Mouse (Mus musculus): ENCODE measurements at regions not wholly inside any gene's neighbourhood (a gene's known extent, or its start where the extent isn't known, plus 50 kb on each side); places are given as distances from the start of the nearest gene placed in this dataset.

DNA sequence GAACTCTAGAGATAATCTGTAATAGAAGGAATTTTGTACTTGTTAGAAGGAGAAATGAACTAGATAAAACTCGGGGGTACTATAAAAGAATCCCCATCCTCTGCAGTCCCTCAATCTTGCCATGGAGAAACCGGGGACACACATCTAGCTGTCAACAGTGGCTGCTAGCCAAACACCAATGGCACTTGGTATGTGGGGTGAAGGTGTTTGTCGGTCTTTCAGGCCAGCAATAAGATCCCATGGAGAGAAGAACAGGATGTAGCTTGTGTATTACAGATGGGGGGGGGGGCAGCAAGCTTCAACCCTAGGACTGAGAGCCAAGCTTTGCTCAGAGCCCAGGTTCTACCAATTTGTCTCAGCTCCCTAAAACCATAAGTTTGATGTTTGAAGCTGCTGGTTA is 132.5 kb upstream of the Peli2 start:
- H3K4me1 ChIP-seq (ENCODE audit: control insufficient read depth, insufficient read depth, insufficient read length, low read length): peaks cover 12% of the 10 kb centered on the region; the same call in 1 of the 2 replicates

DNA sequence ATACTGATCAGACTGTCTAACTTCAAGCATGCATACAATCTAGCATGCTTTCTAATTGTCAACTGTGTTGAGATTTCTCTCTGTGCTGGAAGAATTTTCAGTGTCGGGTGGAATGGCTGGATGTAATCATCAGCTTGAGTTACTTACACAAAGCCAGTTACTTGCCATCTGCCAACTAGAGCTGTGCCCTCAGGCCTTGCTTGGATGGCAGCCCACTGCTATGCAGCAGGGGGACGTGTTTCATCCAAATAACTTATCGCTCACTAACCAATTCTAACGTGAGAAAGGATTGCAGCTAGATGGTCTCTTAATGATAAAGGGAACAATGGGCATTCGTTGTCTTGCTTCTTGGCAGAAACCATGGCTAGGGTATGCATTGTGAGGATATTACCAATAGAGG is 131.3 kb upstream of the Peli2 start:
- H3K4me1 ChIP-seq (ENCODE audit: control insufficient read depth, insufficient read depth, insufficient read length, low read length): peaks cover 12% of the 10 kb centered on the region; the same call in 1 of the 2 replicates
- no peak overlapping the region for H3K27ac ChIP-seq (replicated peaks; ENCODE audit: low read depth, low read length)
- no peak overlapping the region for H3K4me3 ChIP-seq (ENCODE audit: insufficient read depth, low read depth, low read length)

More for the DNA sequence above, 132.5 kb upstream of the Peli2 start:
- Histone ChIP-seq H3K4me3 (ENCODE audit: insufficient read depth, low read depth, low read length) (no peak overlapping the region), H3K27ac (replicated peaks; ENCODE audit: low read depth, low read length) (no peak overlapping the region)

DNA sequence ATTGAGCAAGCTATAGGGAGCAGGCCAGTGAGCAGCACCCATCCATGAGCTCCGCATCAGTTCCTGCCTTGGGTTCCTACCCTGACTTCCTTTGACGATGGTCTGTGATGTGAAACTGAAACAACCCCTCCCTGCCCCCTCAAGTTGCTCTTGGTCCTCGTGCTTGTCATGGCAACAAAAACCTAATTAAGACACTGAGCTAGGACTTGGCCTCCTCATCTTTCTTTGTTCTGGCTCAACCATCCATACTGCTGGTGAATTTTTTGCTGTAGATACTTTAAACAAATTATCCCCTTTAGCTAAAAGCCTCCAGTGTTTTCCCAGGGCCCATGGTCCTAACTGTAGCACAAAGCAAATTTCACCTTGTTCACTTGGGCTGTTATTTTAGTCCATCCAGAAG is 129.9 kb upstream of the Peli2 start:
- H3K4me3 ChIP-seq (ENCODE audit: insufficient read depth, low read depth, low read length): no peak overlapping the region
- peaks cover 9% of the 10 kb centered on the region; the same call in 1 of the 2 replicates for H3K4me1 ChIP-seq (ENCODE audit: control insufficient read depth, insufficient read depth, insufficient read length, low read length)
- H3K27ac ChIP-seq (replicated peaks; ENCODE audit: low read depth, low read length): no peak overlapping the region

DNA sequence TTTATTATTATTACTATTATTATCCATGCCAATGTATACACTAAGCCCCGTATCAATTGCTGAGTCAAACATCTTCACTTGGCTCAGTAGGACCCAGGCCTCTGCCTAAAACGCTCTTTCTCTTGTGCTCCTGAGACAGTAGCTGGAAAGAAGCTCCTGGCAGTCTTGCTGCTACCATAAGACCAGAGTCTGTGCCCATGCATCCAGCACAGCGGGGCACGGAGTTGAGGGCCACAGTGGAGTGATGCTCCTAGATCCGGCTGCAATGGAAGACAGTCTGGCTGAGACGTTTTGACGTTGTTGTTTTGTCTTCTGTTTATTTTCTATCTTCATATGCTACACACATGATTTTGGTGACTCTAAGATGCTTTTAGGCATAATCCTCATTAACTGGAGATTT is 129.1 kb upstream of the Peli2 start:
- Histone ChIP-seq H3K27ac (replicated peaks; ENCODE audit: low read depth, low read length) (no peak overlapping the region), H3K4me3 (ENCODE audit: insufficient read depth, low read depth, low read length) (no peak overlapping the region), H3K4me1 (ENCODE audit: control insufficient read depth, insufficient read depth, insufficient read length, low read length) (peaks cover 9% of the 10 kb centered on the region; the same call in 1 of the 2 replicates)

DNA sequence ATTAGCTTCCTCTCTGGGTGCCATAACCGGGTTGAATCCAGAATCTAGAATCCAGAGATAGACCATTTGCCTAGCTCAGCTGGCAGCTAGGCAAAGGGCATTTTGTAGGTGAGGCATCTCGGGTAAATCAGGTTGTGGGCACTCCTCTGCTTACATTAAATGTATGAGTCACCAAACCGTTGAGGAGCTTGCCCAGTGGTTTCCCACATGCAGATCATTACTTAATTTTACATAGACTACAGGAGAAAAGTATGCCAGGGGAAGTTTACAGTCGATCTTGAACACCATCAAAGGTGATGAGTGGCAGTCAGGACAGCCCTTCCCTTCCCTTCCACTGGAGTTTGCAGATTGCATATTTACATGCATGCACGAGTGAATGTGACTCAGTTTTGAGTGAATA is 128.5 kb upstream of the Peli2 start:
- no peak overlapping the region for H3K4me3 ChIP-seq (ENCODE audit: insufficient read depth, low read depth, low read length)
- no peak overlapping the region for H3K27ac ChIP-seq (replicated peaks; ENCODE audit: low read depth, low read length)
- peaks cover 9% of the 10 kb centered on the region; the same call in 1 of the 2 replicates for H3K4me1 ChIP-seq (ENCODE audit: control insufficient read depth, insufficient read depth, insufficient read length, low read length)

DNA sequence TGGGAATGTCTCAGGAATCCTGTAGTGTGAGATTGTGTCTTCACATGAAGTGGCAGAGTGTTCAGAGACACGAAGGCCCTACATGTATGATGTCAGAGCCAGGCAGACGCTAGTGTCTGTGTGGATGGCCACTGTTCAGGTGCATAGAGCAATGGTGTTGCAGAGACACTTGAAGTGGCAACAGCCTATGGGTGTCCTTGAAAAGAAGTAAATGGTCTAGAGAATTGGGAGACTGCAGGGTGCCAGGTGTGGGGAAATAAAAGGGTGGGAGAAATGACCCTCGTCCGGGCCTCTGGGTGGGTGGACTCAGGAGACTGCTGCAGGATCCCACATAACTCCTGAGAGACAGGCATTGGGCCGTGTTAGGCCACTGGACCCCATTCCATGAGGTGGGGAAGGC is 127.8 kb upstream of the Peli2 start:
- no peak overlapping the region for H3K4me3 ChIP-seq (ENCODE audit: insufficient read depth, low read depth, low read length)
- peaks cover 7% of the 10 kb centered on the region; the same call in 1 of the 2 replicates for H3K4me1 ChIP-seq (ENCODE audit: control insufficient read depth, insufficient read depth, insufficient read length, low read length)
- H3K27ac ChIP-seq (replicated peaks; ENCODE audit: low read depth, low read length): no peak overlapping the region

DNA sequence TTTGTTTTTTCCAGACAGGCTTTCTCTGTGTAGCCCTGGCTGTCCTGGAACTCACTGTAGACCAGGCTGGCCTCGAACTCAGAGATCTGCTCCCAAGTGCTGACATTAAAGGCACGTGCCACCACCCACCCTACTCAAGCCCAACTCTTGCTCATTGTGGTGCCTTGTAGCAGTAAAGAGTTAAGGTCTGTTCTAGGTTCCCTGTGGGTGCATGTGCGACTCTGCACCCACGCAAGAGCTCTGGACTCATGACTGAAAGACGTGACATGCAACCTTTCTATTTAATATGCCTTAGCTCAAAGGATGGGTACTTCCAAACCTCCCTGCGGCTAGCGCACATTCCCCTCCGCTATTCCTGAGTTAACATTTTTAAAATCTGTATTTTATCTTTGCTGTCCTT is 121.7 kb upstream of the Peli2 start:
- H3K4me3 ChIP-seq (ENCODE audit: insufficient read depth, low read depth, low read length): no peak overlapping the region
- H3K4me1 ChIP-seq (ENCODE audit: control insufficient read depth, insufficient read depth, insufficient read length, low read length): no peaks in the 10 kb centered on the region
- H3K27ac ChIP-seq (replicated peaks; ENCODE audit: low read depth, low read length): no peak overlapping the region

DNA sequence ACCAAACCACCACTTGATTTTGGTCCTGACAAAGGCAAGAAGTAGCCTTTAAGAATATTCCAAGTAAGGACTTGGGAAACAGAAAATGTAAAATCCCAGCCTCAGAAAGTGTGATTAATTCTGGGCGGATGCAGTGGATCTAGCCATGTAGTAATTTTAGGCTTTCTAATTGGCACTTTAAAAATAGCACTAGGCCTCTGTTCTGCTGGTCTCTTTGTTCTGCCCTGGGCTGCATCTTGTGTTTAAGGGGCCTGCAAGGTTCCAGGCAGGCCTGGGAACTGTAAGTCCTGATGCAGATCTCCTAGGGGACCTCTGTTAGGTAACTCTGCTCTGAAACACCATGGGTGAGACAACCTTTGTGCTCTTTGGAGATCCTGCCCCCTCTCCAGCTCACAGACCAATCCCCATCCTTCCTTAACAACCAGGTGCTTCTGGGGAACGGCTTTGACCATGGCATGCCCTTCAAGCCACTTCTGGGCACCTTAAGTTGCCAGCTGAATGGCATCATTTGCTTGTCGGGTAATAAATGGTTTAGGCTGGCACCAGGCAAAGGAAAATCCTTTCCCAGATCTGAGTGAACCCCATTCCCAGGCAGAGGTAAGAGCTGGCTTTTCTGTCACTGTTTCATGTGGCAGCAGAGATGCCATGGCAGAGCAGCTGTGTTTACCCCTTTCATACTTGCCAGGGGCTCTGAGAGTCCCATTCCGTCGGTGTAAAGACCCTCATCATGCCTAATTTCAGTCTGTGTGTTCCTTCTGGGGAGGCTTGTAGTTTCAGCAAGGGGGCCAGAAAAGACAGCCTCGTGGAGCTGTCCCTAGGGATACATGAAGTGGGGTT is 115.3 kb upstream of the Peli2 start:
- no peak overlapping the region for H3K27ac ChIP-seq (replicated peaks; ENCODE audit: low read depth, low read length)
- no peaks in the 10 kb centered on the region for H3K4me1 ChIP-seq (ENCODE audit: control insufficient read depth, insufficient read depth, insufficient read length, low read length)
- H3K4me3 ChIP-seq (ENCODE audit: insufficient read depth, low read depth, low read length): no peak overlapping the region

DNA sequence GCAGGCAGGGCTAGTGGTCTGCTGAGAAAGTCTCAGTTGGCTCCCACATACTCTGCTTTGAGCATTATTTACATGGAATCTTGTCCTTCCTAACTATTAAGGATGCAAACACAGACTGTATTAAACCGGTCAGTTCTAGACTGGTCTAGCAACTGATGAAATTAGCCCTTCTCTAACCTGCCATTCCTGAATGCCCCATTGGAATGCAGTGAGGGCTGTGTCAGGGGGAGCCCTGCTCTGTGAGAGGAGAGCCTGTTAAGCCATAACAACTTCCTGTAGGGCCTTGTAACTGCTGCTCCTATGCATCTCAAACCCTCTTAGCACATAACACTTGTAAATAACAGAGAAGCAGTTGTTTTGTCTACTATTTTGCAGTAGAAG is 114.7 kb upstream of the Peli2 start:
- Histone ChIP-seq H3K4me3 (ENCODE audit: insufficient read depth, low read depth, low read length) (no peak overlapping the region), H3K27ac (replicated peaks; ENCODE audit: low read depth, low read length) (no peak overlapping the region), H3K4me1 (ENCODE audit: control insufficient read depth, insufficient read depth, insufficient read length, low read length) (no peaks in the 10 kb centered on the region)

DNA sequence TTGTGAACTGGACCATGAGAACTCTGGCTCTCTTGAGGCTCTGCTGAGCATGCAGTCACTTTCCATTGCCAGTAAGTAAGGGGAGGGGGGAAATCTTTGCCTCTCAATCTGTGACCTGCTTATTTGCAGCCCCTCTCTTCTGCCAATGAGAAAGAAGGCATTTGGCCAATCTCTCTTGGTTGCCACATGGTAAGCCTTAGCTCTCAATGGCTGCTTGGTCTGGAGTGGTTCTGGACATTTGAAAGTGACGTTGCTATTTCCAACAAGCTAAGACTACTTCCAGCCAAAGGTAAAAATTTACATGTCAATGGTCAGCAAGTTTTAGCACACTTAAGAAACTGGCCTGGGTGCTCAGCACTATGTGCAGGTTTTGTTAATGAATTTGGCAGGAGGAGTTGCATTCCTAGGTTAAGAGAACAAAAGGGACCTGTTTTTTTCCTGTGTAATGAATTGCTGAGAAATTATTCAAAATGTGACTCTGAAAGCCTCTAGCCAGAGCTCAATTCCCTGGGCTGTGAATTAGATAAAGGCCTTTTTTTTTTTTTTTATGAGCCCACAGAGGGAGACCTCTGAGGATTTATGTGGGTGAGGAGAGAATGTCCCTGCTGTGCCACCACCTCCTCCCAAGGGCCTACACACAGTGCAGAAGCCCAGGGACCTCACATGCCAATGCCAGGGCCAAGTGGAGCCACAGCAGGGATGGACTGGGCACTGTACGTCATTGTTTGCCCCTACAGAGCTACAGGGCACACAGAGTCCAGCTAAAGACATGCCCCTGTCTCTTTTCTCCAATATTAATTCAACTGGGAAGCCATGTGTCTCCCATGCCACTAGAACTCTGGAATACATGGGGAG is 108.0 kb upstream of the Peli2 start:
- H3K27ac ChIP-seq (replicated peaks; ENCODE audit: low read depth, low read length): no peak overlapping the region
- H3K4me1 ChIP-seq (ENCODE audit: control insufficient read depth, insufficient read depth, insufficient read length, low read length): peaks cover 5% of the 10 kb centered on the region; the same call in 1 of the 2 replicates
- H3K4me3 ChIP-seq (ENCODE audit: insufficient read depth, low read depth, low read length): no peak overlapping the region

DNA sequence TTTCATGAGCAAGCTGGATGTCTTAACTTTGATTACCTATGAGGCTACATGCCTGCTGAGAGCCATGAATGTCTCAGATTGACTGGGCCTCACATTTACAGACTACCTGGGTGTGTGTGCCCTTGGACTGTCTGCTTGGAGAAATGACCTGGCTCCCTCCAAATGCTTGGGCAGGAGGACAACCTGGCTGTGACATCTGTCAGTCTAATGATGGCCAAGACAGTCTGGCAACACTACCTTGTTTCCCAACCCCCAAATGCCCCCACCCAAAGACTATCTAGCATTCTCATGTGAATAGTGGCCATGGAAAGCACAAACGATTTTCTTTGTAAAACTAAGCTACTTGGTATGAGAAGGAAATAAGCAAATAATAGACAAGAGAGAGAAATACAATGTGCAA is 107.2 kb upstream of the Peli2 start:
- Histone ChIP-seq H3K4me1 (ENCODE audit: control insufficient read depth, insufficient read depth, insufficient read length, low read length) (peaks cover 5% of the 10 kb centered on the region; the same call in 1 of the 2 replicates), H3K27ac (replicated peaks; ENCODE audit: low read depth, low read length) (no peak overlapping the region), H3K4me3 (ENCODE audit: insufficient read depth, low read depth, low read length) (no peak overlapping the region)

DNA sequence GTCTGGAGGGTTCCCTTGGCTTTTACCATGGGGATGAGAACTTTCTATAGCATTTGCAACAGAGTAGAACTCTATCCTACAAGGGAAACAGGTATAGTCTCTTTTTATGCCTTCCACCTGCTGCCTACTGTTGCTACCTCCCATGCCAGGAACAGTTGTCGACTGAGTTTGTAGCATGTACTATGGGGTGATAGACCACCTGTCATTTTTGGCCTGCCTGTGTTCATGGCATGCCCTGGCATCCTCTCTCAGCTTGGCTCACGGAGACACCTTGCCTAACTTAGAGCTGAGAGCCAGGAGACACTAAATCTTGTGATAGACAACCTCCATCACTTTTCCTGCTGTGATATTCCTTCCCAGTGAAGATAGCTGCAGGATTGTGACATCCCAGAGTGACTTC is 105.8 kb upstream of the Peli2 start:
- peaks cover 5% of the 10 kb centered on the region; the same call in 1 of the 2 replicates for H3K4me1 ChIP-seq (ENCODE audit: control insufficient read depth, insufficient read depth, insufficient read length, low read length)
- H3K27ac ChIP-seq (replicated peaks; ENCODE audit: low read depth, low read length): no peak overlapping the region
- H3K4me3 ChIP-seq (ENCODE audit: insufficient read depth, low read depth, low read length): no peak overlapping the region

DNA sequence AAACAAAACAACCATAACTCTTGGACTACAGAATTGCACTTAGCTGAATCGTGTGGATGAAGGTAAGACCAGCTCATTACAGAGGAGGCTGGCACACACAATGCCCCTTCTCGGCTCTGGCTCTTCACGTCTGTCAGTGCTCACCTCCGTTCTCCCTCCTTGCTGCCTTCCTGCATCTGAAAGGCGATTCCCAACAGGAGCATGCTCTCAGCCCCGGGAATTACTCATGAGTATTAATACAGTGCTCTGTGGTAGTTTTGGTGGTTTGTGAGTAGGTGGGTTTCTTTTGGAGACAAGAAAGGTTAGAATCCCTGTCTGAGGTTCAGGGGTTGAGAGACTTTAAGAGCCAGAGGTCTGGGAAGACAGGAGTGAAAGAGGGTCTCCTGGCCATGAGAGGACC is 102.7 kb upstream of the Peli2 start:
- Histone ChIP-seq H3K27ac (replicated peaks; ENCODE audit: low read depth, low read length) (no peak overlapping the region), H3K4me3 (ENCODE audit: insufficient read depth, low read depth, low read length) (no peak overlapping the region), H3K4me1 (ENCODE audit: control insufficient read depth, insufficient read depth, insufficient read length, low read length) (no peaks in the 10 kb centered on the region)

DNA sequence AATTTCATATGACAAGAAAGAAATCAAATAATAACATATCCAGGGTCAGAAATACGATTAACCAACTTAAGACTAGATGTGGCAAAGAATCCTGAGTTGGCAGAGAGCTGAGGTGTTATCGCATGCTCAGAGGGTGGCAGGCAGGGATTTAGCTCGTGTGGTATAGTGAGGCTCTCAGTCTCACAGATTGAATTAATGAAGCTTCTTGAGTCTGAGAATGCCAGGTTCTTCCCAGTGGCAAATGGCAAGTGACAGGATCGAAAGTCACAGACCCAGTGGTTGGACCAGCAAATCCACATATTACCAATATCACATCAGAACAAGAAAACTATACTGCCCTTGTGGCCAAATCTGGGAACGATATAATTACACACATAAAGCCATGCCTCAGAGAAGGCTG is 101.3 kb upstream of the Peli2 start:
- H3K27ac ChIP-seq (replicated peaks; ENCODE audit: low read depth, low read length): no peak overlapping the region
- no peaks in the 10 kb centered on the region for H3K4me1 ChIP-seq (ENCODE audit: control insufficient read depth, insufficient read depth, insufficient read length, low read length)

DNA sequence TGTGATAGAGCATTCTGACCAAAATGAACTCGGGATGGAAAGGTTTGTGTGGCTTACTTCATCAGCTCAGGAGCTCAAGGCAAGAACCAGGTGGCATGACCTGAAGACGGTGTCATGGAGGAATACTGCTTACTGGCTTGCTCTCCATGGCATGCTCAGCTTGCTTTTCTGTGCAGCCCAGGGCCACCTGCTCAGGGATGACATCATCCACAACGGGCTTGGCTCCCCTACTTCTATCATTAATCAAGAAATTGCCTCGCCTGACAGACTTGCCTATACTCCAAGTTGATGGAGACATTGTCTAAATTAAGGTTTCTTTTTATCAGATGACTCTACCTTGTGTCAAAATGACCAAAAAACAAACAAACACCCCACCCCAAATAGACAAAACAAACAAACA is 98.4 kb upstream of the Peli2 start:
- H3K4me1 ChIP-seq (ENCODE audit: control insufficient read depth, insufficient read depth, insufficient read length, low read length): no peaks in the 10 kb centered on the region
- H3K4me3 ChIP-seq (ENCODE audit: insufficient read depth, low read depth, low read length): no peak overlapping the region

More for the DNA sequence above, 101.3 kb upstream of the Peli2 start:
- no peak overlapping the region for H3K4me3 ChIP-seq (ENCODE audit: insufficient read depth, low read depth, low read length)

More for the DNA sequence above, 98.4 kb upstream of the Peli2 start:
- no peak overlapping the region for H3K27ac ChIP-seq (replicated peaks; ENCODE audit: low read depth, low read length)

Measured in brown adipose tissue, adult 24 weeks (tissue).